Mouse (Mus musculus) gastrocnemius, postnatal 36 days (tissue): ENCODE data around the gene St6galnac4. TPM values are rescaled to one million over a fixed set of nuclear protein-coding genes. Genes with fewer than 3 reads are reported as not detected.

Source experiments
- DNase-seq, 2 experiments: peaks; one replicate each; pipeline ENCODE4 v3.0.0; 2022
- intact Hi-C: fragments of 180-260 bp; cut with DNase I; formaldehyde crosslinking; loops from one replicate; pipeline ENCODE4 v1.15.1; 2025
- total RNA-seq, 2 experiments: library from RNA; stranded (reverse); gene quantifications; 2 replicates each; pipeline ENCODE4 v1.2.3; 2021

The St6galnac4 gene
- total RNA-seq, 2 experiments from 2014 or later, result 14.1 to 21.7 TPM

DNA sequence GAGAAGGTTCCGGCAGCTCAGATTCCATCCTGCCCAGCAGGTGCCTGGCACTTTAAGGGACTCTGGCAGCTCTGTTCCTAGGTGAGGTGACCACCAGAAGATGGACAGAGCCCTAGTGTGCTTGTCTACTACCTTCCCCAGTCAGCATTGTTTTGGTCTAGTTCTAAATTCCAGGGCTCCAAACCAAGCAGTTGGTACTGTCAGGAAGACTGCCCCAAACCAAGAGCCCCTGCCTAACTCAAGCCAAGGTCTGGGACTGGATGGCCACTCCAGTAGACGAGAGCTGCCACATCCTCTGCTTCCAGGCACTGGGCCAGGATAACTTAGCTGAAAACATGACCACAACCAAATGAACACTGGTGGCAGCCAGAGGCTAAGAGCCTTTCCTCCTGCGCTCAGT lies 18.0 kb upstream of the St6galnac4 start:
- no peak for DNase-seq
- intact Hi-C loops, result no loop called here

GRCm38 (mm10) chr2:32570698-32571494 lies 16.0 kb upstream of the St6galnac4 start, which contains the start of gene Dpm2:
Gene Dpm2 (plus strand): TSS chr2:32570858.
- peak; percentile 80 to 87 for DNase-seq
- intact Hi-C loops, result no loop called here

GRCm38 (mm10) chr2:32572196-32572595 lies 14.7 kb upstream of the St6galnac4 start:
- intact Hi-C loops, result no loop called here
- DNase-seq, result no peak

GRCm38 (mm10) chr2:32574497-32574896 lies 12.4 kb upstream of the St6galnac4 start, which contains the start of gene Pip5kl1:
Gene Pip5kl1 (plus strand): TSS chr2:32574797.
- no peak for DNase-seq
- intact Hi-C loops, result no loop called here

DNA sequence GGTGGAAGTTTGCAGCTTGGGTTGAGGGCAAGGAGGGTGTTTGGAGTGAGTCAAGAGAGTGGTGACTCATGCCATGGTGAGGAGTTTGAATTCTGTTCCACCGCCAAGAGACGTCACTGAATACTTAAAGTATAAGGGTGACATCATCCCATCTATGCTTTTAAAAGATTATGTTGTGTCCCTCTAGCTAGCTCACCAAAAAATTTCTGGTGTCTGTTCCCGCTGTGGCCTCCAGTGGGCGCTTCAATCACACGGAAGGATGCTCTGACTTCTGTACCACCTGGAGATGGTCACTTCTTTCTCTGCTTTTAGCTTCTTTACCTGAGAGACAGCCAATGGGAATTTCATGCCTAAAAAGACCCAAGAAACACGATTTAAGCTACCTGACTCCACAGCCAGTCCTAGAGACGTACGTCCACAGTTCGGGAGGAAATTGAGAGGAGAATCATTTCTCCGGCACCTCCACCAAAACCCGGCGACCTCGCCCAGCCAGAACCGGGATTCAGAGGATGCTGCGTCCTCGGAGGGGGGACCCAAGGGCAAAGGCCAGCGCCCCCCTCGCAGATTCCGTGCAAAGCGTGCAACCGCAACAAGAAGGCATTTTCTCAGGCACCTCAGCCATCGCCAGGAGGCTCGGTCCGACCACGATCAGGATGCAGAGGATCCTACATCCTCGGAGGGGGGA lies 11.9 kb upstream of the St6galnac4 start:
- intact Hi-C loops, result loop anchor here (5.0 kb wide), 1 partner anchor 37 kb away; no protein-coding TSS in a partner anchor
- no peak for DNase-seq

DNA sequence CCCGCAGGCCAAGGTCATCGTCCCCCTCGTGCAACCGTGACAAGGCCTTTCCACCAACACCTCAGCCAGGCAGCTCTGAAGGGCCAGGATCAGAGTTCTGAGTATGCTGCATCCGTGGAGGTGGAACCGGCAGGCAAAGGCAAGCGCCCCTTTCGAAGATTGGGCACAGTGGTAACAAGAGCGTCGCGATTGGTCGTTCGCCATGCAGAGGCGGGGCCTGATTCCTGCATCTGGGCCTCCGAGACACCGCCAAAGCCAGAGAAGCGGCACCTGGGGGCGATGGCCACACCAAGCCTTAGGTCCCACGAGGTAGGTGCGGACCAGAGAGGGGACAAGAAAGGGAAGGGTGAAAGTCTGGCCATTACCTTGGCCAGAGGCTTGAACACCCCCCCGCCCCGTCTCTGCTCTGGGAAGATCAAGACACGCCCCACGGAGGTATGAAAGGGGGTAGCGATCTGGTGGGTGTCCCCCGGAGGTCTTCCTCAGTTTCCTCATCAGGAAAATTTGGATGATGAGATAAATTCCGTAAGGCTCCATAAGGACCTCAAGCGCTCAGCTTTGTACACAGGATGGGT lies 11.2 kb upstream of the St6galnac4 start, which contains the start of gene 9430097D07Rik:
9430097D07Rik (minus strand) TSS at position 99 of the 575 bp plus-strand sequence.
- DNase-seq, result no peak
- intact Hi-C loops, result loop anchor here (5.0 kb wide), 1 partner anchor 37 kb away; no protein-coding TSS in a partner anchor

DNA sequence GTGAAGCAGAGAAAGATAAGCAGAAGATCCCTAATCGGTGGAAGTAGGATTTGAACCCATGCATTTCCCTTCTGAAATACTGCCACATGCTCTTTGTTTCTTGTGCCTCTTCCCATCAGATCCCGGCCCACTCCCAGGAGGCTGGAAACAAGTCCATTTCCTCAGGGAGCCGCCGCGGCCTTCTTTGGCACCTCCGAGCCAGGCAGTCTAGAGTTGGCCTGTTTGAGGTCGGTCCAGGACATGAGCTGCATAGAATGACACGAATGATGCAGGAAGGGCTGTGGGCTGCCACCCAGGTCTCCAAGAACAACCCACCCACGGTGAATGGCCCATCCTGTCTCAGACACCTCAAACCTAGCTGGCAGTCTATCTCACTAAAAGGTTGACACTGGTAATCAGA lies 10.4 kb upstream of the St6galnac4 start:
- intact Hi-C loops, result loop anchor here (5.0 kb wide), 1 partner anchor 36 kb away; no protein-coding TSS in a partner anchor
- DNase-seq, result no peak

DNA sequence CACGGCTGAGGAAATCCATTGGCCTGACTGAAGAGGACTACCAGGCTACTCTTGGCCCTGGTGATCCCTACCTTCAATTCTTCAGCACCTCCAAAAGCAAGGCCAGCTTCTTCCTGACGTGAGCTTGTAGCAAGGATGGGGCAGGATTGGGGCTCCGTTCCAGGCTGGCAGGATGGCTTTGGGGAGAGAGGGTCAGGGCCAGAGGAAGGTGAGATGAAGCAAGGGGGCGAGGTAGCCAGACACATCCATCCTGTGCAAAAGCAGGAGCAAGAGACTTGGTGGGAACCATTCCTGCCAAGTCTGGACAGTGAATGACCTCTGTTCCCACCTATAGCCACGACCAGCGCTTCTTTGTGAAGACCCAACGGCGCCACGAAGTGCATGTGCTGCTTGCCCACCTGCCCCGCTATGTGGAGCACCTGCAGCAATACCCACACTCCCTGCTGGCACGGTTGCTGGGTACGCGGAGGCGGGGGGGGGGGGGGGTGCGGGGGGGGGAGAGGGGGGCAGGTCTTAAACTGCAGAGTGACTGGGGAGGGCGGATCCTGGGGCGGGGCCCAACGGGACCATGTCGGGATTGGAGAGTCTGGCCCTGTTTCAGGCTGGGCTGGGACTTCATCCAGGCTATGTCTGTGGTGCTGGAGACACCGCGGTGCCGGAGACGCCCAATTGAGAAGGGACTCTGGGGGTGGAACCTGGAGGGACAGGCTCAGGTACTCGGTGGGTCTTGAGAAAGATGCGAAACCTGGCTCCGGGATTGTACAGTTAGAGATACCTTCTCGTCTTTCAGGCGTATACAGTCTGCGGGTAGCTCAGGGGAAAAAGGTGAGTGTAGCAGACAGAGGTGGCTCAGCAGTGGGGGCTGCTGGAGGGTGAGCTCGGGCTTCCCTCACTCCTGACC lies 8.5 kb upstream of the St6galnac4 start:
- no peak for DNase-seq
- intact Hi-C loops, result loop anchor here (5.0 kb wide), 1 partner anchor 34 kb away; no protein-coding TSS in a partner anchor

DNA sequence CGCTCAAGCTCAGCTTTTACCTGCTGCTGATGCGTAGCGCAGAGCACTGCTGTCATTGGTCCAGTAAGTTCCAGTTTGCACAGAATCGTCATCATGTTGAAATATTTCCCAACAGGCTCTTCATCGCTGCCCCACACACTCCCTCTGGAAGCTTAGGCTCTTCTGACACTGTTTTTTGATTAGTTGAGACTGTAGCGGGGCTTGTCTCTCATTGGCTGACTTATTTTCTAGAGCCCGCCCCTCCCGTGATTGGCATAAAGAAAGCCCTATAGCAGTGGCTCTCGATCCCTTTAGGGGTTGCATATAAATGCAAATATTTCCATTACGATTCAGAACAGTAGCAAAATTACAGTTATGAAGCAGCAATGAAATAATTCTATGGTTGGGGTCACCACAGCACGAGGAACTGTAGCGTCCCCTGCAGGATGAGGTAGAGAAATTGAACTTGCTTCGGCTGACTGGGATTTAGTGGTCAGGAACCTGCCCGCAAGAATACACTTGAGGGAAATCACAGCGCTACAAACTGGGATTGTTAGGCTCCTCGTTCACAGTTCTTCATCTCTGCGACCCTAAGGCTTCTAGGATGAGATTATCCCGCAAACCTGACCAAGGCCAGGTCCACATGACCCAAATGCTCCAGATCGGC lies 5.3 kb upstream of the St6galnac4 start:
- intact Hi-C loops, result loop anchor here (2.0 to 5.0 kb wide), 2 partner anchors 87 to 106 kb away; no protein-coding TSS in a partner anchor

GRCm38 (mm10) chr2:32582830-32583799 lies 3.8 kb upstream of the St6galnac4 start:
- DNase-seq, result peak; percentile 63 to 64
- intact Hi-C loops, result loop anchor here (5.0 kb wide), 1 partner anchor 104 kb away; no protein-coding TSS in a partner anchor

More for the DNA sequence above, 5.3 kb upstream of the St6galnac4 start:
- DNase-seq, result no peak

GRCm38 (mm10) chr2:32585149-32585714 lies 1.7 kb upstream of the St6galnac4 start:
- intact Hi-C loops, result no loop called here

DNA sequence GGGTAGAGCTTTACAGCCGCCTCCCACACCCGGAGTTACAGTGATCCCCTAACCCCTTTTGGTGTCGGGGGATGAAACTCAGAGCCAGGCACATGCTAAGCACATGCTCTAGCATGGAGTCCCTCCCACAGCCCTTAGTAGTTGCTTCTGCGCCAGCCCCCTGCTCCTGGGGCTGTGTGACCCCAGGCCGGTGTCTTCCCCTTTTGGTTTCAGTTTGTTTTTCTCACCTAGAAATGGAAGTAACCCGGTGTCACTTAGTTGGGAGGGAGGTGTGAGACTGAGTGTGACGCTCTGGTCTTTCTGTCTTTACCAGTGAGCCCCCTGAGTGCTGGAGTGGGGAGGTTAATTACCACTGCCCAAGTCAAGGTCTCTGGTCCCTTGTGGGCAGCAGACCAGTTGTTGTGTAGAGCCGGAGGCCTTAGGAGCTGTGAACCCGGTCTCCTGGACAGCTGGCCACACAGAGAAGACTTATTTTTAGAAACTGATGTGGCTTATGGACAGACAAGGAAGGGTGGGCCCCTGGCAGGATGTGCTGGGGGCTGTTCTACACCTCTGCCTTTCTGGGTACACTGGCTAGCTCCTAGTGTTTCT lies 931 bp downstream of the St6galnac4 start:
- no peak for DNase-seq
- intact Hi-C loops, result no loop called here

More at GRCm38 (mm10) chr2:32585149-32585714, 1.7 kb upstream of the St6galnac4 start:
- no peak for DNase-seq

- no peak for DNase-seq
Measured at GRCm38 (mm10) chr2:32589213-32589795, 2.4 kb downstream of the St6galnac4 start.

GRCm38 (mm10) chr2:32590224-32590623 lies 3.3 kb downstream of the St6galnac4 start:
- intact Hi-C loops, result no loop called here
- DNase-seq, result no peak

More at GRCm38 (mm10) chr2:32589213-32589795, 2.4 kb downstream of the St6galnac4 start:
- intact Hi-C loops, result no loop called here

- intact Hi-C loops, result no loop called here
- no peak for DNase-seq
Measured at GRCm38 (mm10) chr2:32591249-32591648, 4.4 kb downstream of the St6galnac4 start.

DNA sequence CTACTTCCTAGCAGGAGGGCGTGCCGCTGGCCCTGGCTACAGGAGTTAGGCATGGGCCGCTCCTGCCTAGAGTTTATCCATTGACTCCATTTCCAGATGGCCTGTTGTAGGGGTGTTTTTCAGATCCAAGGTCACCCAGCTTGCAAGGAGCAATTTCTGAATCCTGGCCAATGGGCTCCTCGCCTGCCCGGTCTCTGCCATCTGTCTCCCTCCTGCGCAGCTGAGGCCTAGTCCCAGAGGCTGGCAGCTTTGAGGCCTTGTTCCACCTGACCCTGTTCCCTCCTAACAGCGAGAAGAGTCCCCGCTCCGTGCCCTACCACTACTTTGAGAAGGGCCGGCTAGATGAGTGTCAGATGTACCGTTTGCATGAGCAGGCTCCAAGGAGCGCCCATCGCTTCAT lies 9.8 kb downstream of the St6galnac4 start:
- no peak for DNase-seq
- intact Hi-C loops, result no loop called here

- intact Hi-C loops, result no loop called here
- DNase-seq, result no peak
Measured at GRCm38 (mm10) chr2:32597248-32597647, 10.4 kb downstream of the St6galnac4 start.
